Mouse (Mus musculus): ENCODE measurements around the gene Sgf29.
A peak's percentile ranks its signal among the peaks of the same experiment; 100 is the strongest.

- TF ChIP-seq CTCF (IDR thresholded peaks at IDR 0.05; ENCODE audit: low read depth, low read length) (0 out of 2 replicates have a peak, but pooled peaks have one; percentile 23), POLR2A (IDR thresholded peaks at IDR 0.05; ENCODE audit: borderline replicate concordance, low read depth, low read length) (no peak)
Measured at GRCm38 (mm10) chr7:126616707-126617106, 32.4 kb upstream of the Sgf29 start.

Data from bone marrow macrophage, adult 2 months (primary cell).